Mouse (Mus musculus) lung, adult 10 weeks (tissue): ENCODE data around the gene Arl14. TPM values are rescaled to one million over a fixed set of nuclear protein-coding genes. Genes with fewer than 3 reads are reported as not detected.

ENCODE experiments used
- polyA plus RNA-seq: library from polyadenylated mRNA; stranded (reverse); fragments of 350-450 nt; fragmentation: Illumina TruSeq; extraction: RNeasy Lipid Tissue Mini Kit (QIAGEN cat#74804); gene quantifications from one replicate; pipeline ENCODE4 v1.2.3, GENCODE M21; 2014; ENCODE audit warnings: low read depth, low replicate concordance; ENCODE audit not compliant: insufficient read depth

Gene Arl14
- not detected for polyA plus RNA-seq

DNA sequence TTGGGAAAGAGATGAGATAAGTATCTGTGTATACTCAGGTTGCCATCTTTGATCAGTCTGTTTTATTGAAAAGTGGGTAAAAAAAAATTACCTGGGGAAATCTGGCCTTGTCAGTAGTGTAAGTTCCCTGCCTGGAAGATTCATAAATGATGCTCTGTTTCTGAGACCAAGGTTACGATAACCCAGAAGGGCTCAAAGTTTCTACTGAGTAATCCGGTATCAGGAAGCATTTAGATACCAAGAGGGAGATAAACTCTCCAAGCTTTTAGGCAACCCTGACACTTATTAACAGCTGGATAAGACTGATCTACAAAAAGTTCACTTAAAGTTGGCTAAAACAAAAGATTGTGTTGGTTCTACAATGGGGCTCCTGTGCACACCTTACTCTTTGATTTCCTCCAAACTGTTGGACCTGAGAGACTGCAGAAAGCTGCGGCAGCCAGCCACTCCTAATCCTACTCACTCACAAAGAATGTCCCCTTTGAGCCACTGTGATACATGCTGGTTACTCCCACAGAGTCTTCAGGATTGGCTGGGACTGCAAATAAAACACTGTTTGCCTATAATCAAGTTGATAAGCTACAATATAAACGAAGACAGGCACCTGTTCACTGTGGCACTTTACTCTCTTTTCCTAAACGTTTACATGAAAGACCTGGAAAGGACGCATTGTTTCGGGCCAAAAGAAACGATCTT, at the start of gene Arl14:
Arl14 (plus strand) TSS at position 614 of the 696 bp plus-strand sequence.

Other genes with a start within 250 kb of the Arl14 start
- 6.6 TPM for gene Ift80, start 217.8 kb upstream of the Arl14 start, polyA plus RNA-seq
- 13.4 TPM for gene Smc4, start 217.7 kb upstream of the Arl14 start, polyA plus RNA-seq
- 3.5 TPM for gene Trim59, start 177.7 kb upstream of the Arl14 start, polyA plus RNA-seq
- 30.0 TPM for gene Kpna4, start 95.3 kb upstream of the Arl14 start, polyA plus RNA-seq
- gene Ppm1l, start 94.4 kb downstream of the Arl14 start, polyA plus RNA-seq, result 2.6 TPM